Mouse (Mus musculus) hindbrain, embryonic 16.5 days (tissue): ENCODE data around the gene Hes6. TPM values are rescaled to one million over a fixed set of nuclear protein-coding genes. Genes with fewer than 3 reads are reported as not detected.

Experiments
- ATAC-seq: fragments of 200-750 bp; cut with Nextera tagmentation; 2 replicates; pipeline ENCODE4 v1.8.0; 2017; ENCODE audit warnings: moderate TSS enrichment, moderate library complexity
- H3K27ac ChIP-seq: fragments of 300-500 bp; sonication (generic); 2 replicates; pipeline ENCODE4 v1.5.1; 2014; ENCODE audit warnings: low read depth, mild to moderate bottlenecking, control low read depth, low read length, moderate library complexity
- H3K27me3 ChIP-seq: fragments of 300-500 bp; sonication (generic); replicated peaks from 2 replicates; pipeline ENCODE4 v1.6.1; 2014; ENCODE audit warnings: low read length; ENCODE audit not compliant: control insufficient read depth, insufficient read depth
- H3K36me3 ChIP-seq: fragments of 300-500 bp; sonication (generic); 2 replicates; pipeline ENCODE4 v1.6.1; 2014; ENCODE audit warnings: mild to moderate bottlenecking, low read length, moderate library complexity, mixed read lengths; ENCODE audit not compliant: control insufficient read depth, insufficient read depth
- H3K4me1 ChIP-seq: fragments of 300-500 bp; sonication (generic); 2 replicates; pipeline ENCODE4 v1.6.1; 2014; ENCODE audit warnings: low read depth, low read length; ENCODE audit not compliant: control insufficient read depth, insufficient read depth
- H3K4me2 ChIP-seq: fragments of 300-500 bp; sonication (generic); 2 replicates; pipeline ENCODE4 v1.6.1; 2014; ENCODE audit warnings: mild to moderate bottlenecking, low read length, control low read depth, moderate library complexity
- H3K4me3 ChIP-seq: fragments of 300-500 bp; sonication (generic); 2 replicates; pipeline ENCODE4 v1.5.1; 2014; ENCODE audit warnings: mild to moderate bottlenecking, low read length, control low read depth, moderate library complexity
- H3K9ac ChIP-seq: fragments of 300-500 bp; sonication (generic); 2 replicates; pipeline ENCODE4 v1.6.1; 2014; ENCODE audit warnings: low read depth, mild to moderate bottlenecking, control low read depth, low read length, moderate library complexity
- H3K9me3 ChIP-seq: fragments of 300-500 bp; sonication (generic); 2 replicates; pipeline ENCODE4 v1.6.1; 2014; ENCODE audit warnings: mild to moderate bottlenecking, low read length, moderate library complexity; ENCODE audit not compliant: control insufficient read depth
- WGBS: fragments of 180-500 bp; shearing (Covaris S2); extraction: QIAGEN DNeasy Blood & Tissue Kit; methylation state at CpG from one replicate; pipeline ENCODE4 v1.1.7; 2014; 5-methylcytosine and 5-hydroxymethylcytosine counted together
- polyA plus RNA-seq: library from polyadenylated mRNA; unstranded; fragments of >200 nt; fragmentation: Nextera tagmentation; extraction: Ambion mirVana; gene quantifications from 2 replicates; pipeline ENCODE4 v1.2.1, GENCODE M21; 2015

Gene Hes6
- polyA plus RNA-seq, 1 experiment from 2014 or later = 138 TPM

GRCm38 (mm10) chr1:91446060-91446459 is 32.2 kb upstream of the Hes6 start:
- no peak overlapping the region for H3K27ac ChIP-seq
- H3K4me3 ChIP-seq = no peak overlapping the region
- H3K27me3 ChIP-seq = no peaks in the 10 kb centered on the region
- no peaks in the 10 kb centered on the region for H3K9me3 ChIP-seq
- H3K4me1 ChIP-seq = no peaks in the 10 kb centered on the region
- no peak for ATAC-seq
- peaks cover 25% of the 10 kb centered on the region for H3K36me3 ChIP-seq
- WGBS = 77% methylated on average over 8 of the region's 8 CpGs
- no peak overlapping the region for H3K9ac ChIP-seq
- no peak overlapping the region for H3K4me2 ChIP-seq

GRCm38 (mm10) chr1:91444841-91445830 is 31.3 kb upstream of the Hes6 start:
- no peaks in the 10 kb centered on the region for H3K27me3 ChIP-seq
- no peak for ATAC-seq
- no peak overlapping the region for H3K4me2 ChIP-seq
- H3K9ac ChIP-seq = no peak overlapping the region
- H3K27ac ChIP-seq = no peak overlapping the region
- WGBS = 93% methylated on average over 17 of the region's 17 CpGs
- H3K4me1 ChIP-seq = no peaks in the 10 kb centered on the region
- no peaks in the 10 kb centered on the region for H3K9me3 ChIP-seq
- peaks cover 27% of the 10 kb centered on the region for H3K36me3 ChIP-seq
- no peak overlapping the region for H3K4me3 ChIP-seq

- Histone ChIP-seq H3K4me3 (no peak overlapping the region), H3K4me2 (no peak overlapping the region), H3K9ac (no peak overlapping the region), H3K36me3 (peaks cover 21% of the 10 kb centered on the region), H3K27me3 (no peaks in the 10 kb centered on the region), H3K4me1 (no peaks in the 10 kb centered on the region), H3K27ac (no peak overlapping the region), H3K9me3 (no peaks in the 10 kb centered on the region)
- no peak for ATAC-seq
- WGBS = 76% methylated on average over 6 of the region's 7 CpGs
Observed at GRCm38 (mm10) chr1:91442350-91442990, 28.6 kb upstream of the Hes6 start.

- Histone ChIP-seq H3K4me2 (no peak overlapping the region), H3K4me3 (no peak overlapping the region), H3K9ac (no peak overlapping the region), H3K27me3 (no peaks in the 10 kb centered on the region), H3K27ac (no peak overlapping the region), H3K36me3 (peaks cover 20% of the 10 kb centered on the region), H3K4me1 (no peaks in the 10 kb centered on the region; the same call in none of the 2 replicates), H3K9me3 (no peaks in the 10 kb centered on the region)
- WGBS = 85% methylated on average over 3 of the region's 3 CpGs
- no peak for ATAC-seq
Observed at GRCm38 (mm10) chr1:91441855-91442254, 28.0 kb upstream of the Hes6 start.

- ATAC-seq = no peak
- Histone ChIP-seq H3K9me3 (no peaks in the 10 kb centered on the region), H3K27me3 (no peaks in the 10 kb centered on the region), H3K4me3 (no peak overlapping the region), H3K36me3 (peaks cover 20% of the 10 kb centered on the region), H3K9ac (no peak overlapping the region), H3K4me2 (no peak overlapping the region), H3K4me1 (peaks cover 9% of the 10 kb centered on the region), H3K27ac (no peak overlapping the region)
- WGBS = 89% methylated on average over 8 of the region's 8 CpGs
Observed at GRCm38 (mm10) chr1:91439776-91440175, 25.9 kb upstream of the Hes6 start.

GRCm38 (mm10) chr1:91437573-91437972 is 23.7 kb upstream of the Hes6 start:
- Histone ChIP-seq H3K27ac (no peak overlapping the region), H3K4me1 (peaks cover 9% of the 10 kb centered on the region), H3K9ac (no peak overlapping the region), H3K4me3 (no peak overlapping the region), H3K36me3 (peaks cover 15% of the 10 kb centered on the region), H3K9me3 (no peaks in the 10 kb centered on the region), H3K27me3 (no peaks in the 10 kb centered on the region), H3K4me2 (no peak overlapping the region)
- 86% methylated on average over 7 of the region's 7 CpGs for WGBS
- ATAC-seq = no peak

GRCm38 (mm10) chr1:91437083-91437400 is 23.2 kb upstream of the Hes6 start:
- Histone ChIP-seq H3K4me3 (no peak overlapping the region), H3K4me1 (peaks cover 9% of the 10 kb centered on the region), H3K36me3 (peaks cover 15% of the 10 kb centered on the region), H3K27ac (no peak overlapping the region; the same call in 1 of the 2 replicates), H3K9ac (no peak overlapping the region), H3K4me2 (no peak overlapping the region), H3K9me3 (no peaks in the 10 kb centered on the region), H3K27me3 (no peaks in the 10 kb centered on the region)
- 84% methylated on average over 3 of the region's 3 CpGs for whole genome bisulfite sequencing
- no peak for ATAC-seq

GRCm38 (mm10) chr1:91436380-91437082 is 22.7 kb upstream of the Hes6 start:
- Histone ChIP-seq H3K27ac (peak overlapping the region; percentile 45; the same call in 1 of the 2 replicates), H3K27me3 (no peaks in the 10 kb centered on the region), H3K4me3 (no peak overlapping the region), H3K9ac (no peak overlapping the region), H3K36me3 (peaks cover 15% of the 10 kb centered on the region), H3K4me1 (peaks cover 9% of the 10 kb centered on the region), H3K9me3 (no peaks in the 10 kb centered on the region), H3K4me2 (no peak overlapping the region)
- ATAC-seq = peak; percentile 75
- 58% methylated on average over 6 of the region's 6 CpGs for WGBS
